Mouse (Mus musculus) heart, adult 8-10 months (tissue): ENCODE measurements around the gene Atad5. TPM values are rescaled to one million over a fixed set of nuclear protein-coding genes. Genes with fewer than 3 reads are reported as not detected.
"Not testable (repeated sequence)": the region's sequence is repeated elsewhere in the genome, so short reads cannot be mapped to it uniquely, and the experiment has no call there.

ENCODE experiments used
- DNase-seq: peaks from one replicate; pipeline ENCODE4 v3.0.0; 2022; ENCODE audit warnings: low spot score
- total RNA-seq, 4 experiments: library from RNA; stranded (reverse); gene quantifications; 2 replicates each; pipeline ENCODE4 v1.2.4; 2022

The Atad5 gene
- total RNA-seq, 4 experiments from 2014 or later: 0.55 to 0.97 (median 0.69) TPM

DNA sequence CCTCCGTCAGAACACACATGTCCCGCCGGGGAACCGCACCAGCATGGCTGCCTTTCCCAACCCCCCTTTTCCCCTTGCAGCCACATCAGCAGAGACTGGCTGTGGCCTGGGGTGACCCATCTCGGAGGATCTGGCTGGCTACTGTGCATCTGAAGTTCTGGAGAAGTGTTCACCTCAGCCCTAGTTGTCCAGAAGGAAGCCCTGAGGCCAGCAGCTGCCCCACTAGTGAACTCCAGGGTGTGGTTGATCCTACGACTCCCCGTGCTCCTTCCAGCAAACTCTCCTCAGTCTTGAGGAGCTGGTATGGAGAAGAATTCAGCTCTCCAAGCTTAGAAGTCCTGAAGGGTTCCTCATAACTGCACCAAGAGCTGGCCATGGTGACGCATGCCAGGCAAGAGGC is 89.1 kb downstream of the Atad5 start:
- no peak for DNase-seq

DNA sequence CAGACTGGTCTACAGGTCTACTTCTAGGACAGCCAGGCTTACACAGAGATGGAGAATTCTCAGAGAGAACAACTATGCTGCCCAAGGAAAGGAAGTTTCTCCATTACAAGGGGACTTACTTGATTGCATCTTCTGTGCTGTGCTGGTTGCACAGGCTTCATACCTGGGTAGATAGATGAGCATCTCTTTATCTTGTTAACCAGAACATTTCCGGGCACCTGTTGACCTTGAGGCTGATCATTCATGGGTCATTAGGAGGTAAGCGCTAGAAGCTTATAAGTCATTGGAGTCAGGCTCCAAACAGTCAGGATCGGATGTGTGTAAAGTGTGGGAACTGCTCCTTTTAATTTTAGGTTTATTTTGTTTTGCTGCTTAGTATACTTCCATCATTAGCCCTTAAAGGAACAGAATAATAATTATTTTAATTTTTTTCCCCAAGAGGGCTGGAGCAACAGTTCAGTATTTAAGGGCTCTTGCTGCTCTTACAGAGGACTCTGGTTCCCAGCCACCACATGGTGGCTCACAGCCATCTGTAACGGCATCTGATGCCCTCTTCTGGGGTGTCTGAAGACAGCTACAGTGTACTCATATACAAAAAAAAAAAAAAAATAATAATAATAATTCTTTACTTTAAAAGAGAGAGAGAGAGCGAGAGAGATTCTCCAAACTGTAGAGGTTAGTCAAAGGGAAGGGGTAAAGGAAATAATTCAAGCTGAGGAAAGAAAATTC is 92.0 kb downstream of the Atad5 start:
- no peak for DNase-seq

DNA sequence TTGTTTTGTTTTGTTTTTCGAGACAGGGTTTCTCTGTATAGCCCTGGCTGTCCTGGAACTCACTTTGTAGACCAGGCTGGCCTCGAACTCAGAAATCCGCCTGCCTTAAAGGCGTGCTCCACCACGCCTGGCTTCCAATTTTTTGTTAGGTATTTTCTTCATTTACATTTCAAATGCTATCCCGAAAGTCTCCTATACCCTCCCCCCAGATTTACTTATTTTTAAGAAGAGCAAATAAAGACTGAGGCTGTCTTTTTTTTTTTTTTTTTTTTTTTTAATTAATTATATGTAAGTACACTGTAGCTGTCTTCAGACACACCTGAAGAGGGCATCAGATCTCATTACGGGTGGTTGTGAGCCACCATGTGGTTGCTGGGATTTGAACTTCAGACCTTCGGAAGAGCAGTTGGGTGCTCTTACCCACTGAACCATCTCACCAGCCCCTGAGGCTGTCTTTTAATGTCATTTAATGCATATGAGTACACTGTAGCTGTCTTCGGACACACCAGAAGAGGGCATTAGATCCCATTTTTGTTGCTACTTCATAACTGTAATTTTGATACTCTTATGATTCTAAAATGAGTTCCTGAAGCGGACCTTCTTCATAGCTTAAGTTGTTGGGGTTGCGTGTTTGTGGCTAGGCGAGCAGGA is 94.0 kb downstream of the Atad5 start:
- DNase-seq: not testable (repeated sequence)

- peak; percentile 97 for DNase-seq
Measured at GRCm38 (mm10) chr11:80183705-80184255, 94.6 kb downstream of the Atad5 start, which contains the start of gene Rnf135. Gene Rnf135, plus strand, starts transcription at chr11:80183851.

DNA sequence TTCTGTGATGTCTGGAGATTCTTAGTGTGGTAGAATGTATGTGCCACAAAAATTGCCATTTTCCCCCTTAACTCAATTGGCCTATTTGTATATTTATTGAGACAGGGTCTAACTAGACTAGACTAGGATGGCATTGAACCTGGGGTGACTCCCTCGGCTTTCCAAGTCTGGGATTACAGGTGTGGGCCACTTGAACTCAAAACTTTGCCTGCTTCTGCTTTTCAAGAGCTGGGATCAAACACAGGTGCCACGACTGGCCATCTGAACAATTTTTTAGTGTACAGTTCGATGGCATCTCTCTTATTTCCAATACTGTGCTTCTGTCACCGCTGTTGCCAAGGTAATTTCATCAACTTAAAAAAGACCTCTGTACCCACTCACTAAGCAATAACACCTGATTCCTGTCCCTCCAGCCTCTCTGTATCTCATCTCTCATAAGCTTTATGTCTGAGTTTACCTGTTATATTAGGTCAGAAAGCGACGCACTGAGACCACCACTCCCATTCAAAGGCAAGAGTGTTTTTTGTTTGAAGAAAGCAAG is 95.4 kb downstream of the Atad5 start:
- DNase-seq: no peak

Other genes with a start within 250 kb of the Atad5 start
- 10 to 100 TPM; 25.0 to 28.1 (median 27.3) TPM for gene Utp6, start 127.0 kb upstream of the Atad5 start, total RNA-seq
- gene Suz12, start 96.3 kb upstream of the Atad5 start, total RNA-seq: 10 to 100 TPM; 22.9 to 28.9 (median 25.0) TPM
- 10 to 100 TPM in 2 of 4 experiments, 1 to 10 TPM in 2; 9.0 to 14.9 (median 12.1) TPM for gene Crlf3, start 8.4 kb upstream of the Atad5 start, total RNA-seq
- 10 to 100 TPM; 30.1 to 36.3 (median 33.2) TPM for gene Tefm, start 52.8 kb downstream of the Atad5 start, total RNA-seq
- 10 to 100 TPM in 2 of 4 experiments, 1 to 10 TPM in 2; 8.3 to 12.5 (median 9.9) TPM for gene Adap2, start 64.7 kb downstream of the Atad5 start, total RNA-seq
- gene Rnf135, start 94.5 kb downstream of the Atad5 start, total RNA-seq: 1 to 10 TPM; 5.8 to 6.0 (median 5.9) TPM
- gene Rhot1, start 119.6 kb downstream of the Atad5 start, total RNA-seq: 10 to 100 TPM; 52.5 to 66.9 (median 60.3) TPM
- 10 to 100 TPM in 1 of 4 experiments, 1 to 10 TPM in 3; 6.7 to 10.0 (median 7.8) TPM for gene Rhbdl3, start 211.5 kb downstream of the Atad5 start, total RNA-seq